Mouse (Mus musculus): ENCODE measurements around the gene Tnfrsf25.

Tnfrsf25 gene

DNA sequence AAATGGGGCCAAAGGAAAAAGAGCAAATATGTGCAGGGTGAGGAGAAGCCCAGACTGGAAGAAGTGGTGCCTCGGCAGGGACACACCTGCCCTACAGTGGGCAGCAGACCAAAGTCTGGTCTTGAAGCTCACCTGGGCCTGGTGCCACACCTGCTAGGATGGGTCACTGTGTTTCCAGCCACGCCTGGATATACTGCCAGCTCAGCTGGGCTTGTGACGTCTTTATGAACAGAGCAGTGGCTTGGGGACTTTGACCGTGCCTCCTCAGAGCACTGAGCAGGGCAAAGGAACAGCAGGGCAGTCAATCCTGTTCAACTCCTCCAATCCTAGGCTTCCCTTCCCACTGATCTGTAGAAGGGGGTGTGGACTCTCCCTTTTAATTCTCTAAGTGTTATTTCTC is 45.0 kb downstream of the Tnfrsf25 start:
- peak overlapping the region; percentile 79; the same call in 1 of the 2 replicates for H3K4me3 ChIP-seq (replicated peaks; ENCODE audit: low read length)
- peaks cover 46% of the 10 kb centered on the region for H3K4me1 ChIP-seq (replicated peaks; ENCODE audit: low read depth, low read length)
- H3K9me3 ChIP-seq (ENCODE audit: low read length), result peaks cover 16% of the 10 kb centered on the region
- H3K27me3 ChIP-seq (ENCODE audit: insufficient read depth, low read length), result peaks cover 56% of the 10 kb centered on the region
- H3K36me3 ChIP-seq (ENCODE audit: insufficient read depth, low read length), result no peaks in the 10 kb centered on the region
- TF ChIP-seq NANOG (IDR thresholded peaks at IDR 0.05; ENCODE audit: borderline replicate concordance, low read length) (no peak), CTCF (conservative IDR thresholded peaks at IDR 0.05; ENCODE audit: low read length) (no peak), POU5F1 (IDR thresholded peaks at IDR 0.05; ENCODE audit: borderline replicate concordance, low read length) (no peak)

DNA sequence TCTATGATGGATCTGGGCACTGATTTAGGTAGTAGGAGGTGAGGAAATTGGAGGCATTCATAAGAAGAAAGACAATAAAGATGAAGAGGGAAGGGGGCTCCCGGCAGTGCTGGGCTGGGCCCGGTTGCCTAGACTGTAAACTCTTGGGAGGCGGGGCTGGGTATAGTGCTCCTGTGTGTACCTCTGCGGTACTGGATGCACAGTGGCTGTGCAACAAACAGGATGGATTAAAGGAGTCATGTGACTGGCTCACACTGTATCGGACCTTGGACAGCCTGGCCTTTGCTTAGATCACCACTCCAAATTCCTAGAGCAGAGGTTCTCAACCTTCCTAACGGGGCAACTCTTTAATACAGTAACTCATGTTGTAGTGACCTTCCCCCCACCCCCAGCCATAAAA is 45.9 kb downstream of the Tnfrsf25 start:
- Histone ChIP-seq H3K4me1 (replicated peaks; ENCODE audit: low read depth, low read length) (peaks cover 51% of the 10 kb centered on the region), H3K36me3 (ENCODE audit: insufficient read depth, low read length) (no peaks in the 10 kb centered on the region), H3K27me3 (ENCODE audit: insufficient read depth, low read length) (peaks cover 53% of the 10 kb centered on the region), H3K9me3 (ENCODE audit: low read length) (peaks cover 16% of the 10 kb centered on the region), H3K4me3 (replicated peaks; ENCODE audit: low read length) (no peak overlapping the region)
- TF ChIP-seq CTCF (conservative IDR thresholded peaks at IDR 0.05; ENCODE audit: low read length) (no peak), NANOG (IDR thresholded peaks at IDR 0.05; ENCODE audit: borderline replicate concordance, low read length) (no peak), POU5F1 (IDR thresholded peaks at IDR 0.05; ENCODE audit: borderline replicate concordance, low read length) (no peak)

DNA sequence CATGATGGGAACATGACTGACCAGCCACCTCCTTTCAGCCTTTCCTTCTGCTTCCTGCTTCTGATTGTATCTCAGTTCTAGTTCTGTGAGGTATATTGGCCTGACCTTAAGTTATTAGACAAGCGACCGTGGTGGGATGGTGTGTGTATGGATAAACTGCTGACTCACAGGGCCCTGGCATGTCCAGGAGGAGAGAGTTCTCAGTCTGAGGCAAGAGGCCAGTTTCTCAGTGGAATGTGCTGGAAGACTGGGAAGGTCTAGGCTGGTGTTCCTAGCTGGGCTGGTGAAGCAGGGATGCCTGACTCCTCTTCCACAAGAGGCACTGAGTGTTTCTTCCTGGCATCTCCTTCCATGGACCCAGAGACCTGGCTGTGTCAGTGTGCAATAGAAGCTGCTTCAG is 47.0 kb downstream of the Tnfrsf25 start:
- no peak for TF ChIP-seq CTCF (conservative IDR thresholded peaks at IDR 0.05; ENCODE audit: low read length)
- no peak for TF ChIP-seq NANOG (IDR thresholded peaks at IDR 0.05; ENCODE audit: borderline replicate concordance, low read length)
- TF ChIP-seq POU5F1 (IDR thresholded peaks at IDR 0.05; ENCODE audit: borderline replicate concordance, low read length), result no peak
- peaks cover 46% of the 10 kb centered on the region for H3K27me3 ChIP-seq (ENCODE audit: insufficient read depth, low read length)
- H3K36me3 ChIP-seq (ENCODE audit: insufficient read depth, low read length), result no peaks in the 10 kb centered on the region
- H3K4me1 ChIP-seq (replicated peaks; ENCODE audit: low read depth, low read length), result peaks cover 51% of the 10 kb centered on the region
- H3K9me3 ChIP-seq (ENCODE audit: low read length), result peaks cover 16% of the 10 kb centered on the region
- no peak overlapping the region for H3K4me3 ChIP-seq (replicated peaks; ENCODE audit: low read length)

DNA sequence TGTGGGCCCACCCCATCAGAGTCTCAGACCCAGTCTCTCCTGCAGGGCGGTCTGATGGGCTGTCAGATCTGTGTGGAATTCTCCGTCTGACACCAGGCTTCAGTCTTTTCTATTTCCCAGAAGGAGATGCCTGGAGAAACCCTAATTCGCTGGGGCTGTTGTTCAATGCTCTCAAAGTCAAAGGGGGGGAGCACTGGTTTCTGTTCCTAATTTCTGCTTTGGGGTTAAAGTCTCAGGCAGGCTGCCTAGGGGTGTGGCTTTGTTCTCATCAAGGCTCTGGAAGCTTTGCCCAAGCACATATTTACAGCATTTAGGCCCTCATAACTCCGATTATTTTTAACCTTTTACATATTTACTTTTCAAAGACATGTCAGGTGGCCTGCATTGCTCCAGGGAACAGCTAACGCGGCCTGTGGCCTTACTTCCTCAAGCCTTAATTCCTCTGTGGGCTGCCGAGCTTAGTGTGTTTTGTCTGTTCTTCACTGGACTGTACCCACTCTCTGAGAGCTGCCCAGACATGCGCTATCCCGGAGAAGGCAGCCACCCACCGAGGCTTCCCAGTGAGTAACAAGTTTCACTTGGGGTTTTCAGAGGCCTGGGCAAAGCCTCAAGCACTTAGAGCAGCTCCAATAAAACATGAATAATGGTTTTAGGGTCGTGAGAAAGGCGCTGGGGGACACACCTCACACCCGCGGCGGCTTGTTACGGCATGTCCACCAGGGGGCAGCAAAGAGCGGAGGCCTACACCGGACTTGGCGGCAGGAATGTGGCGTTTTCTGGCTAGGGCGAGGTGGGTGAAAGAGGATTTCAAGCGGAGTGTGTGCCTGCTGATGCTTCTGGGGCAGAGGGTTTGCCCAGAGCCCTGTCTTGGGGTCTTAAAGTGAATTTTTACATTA is 49.5 kb downstream of the Tnfrsf25 start:
- Histone ChIP-seq H3K36me3 (ENCODE audit: insufficient read depth, low read length) (no peaks in the 10 kb centered on the region), H3K4me3 (replicated peaks; ENCODE audit: low read length) (peak overlapping the region; percentile 45; the same call in 1 of the 2 replicates), H3K27me3 (ENCODE audit: insufficient read depth, low read length) (peaks cover 22% of the 10 kb centered on the region), H3K4me1 (replicated peaks; ENCODE audit: low read depth, low read length) (peaks cover 40% of the 10 kb centered on the region), H3K9me3 (ENCODE audit: low read length) (peaks cover 15% of the 10 kb centered on the region)
- TF ChIP-seq POU5F1 (IDR thresholded peaks at IDR 0.05; ENCODE audit: borderline replicate concordance, low read length) (no peak), CTCF (conservative IDR thresholded peaks at IDR 0.05; ENCODE audit: low read length) (peak; percentile 96), NANOG (IDR thresholded peaks at IDR 0.05; ENCODE audit: borderline replicate concordance, low read length) (no peak)

DNA sequence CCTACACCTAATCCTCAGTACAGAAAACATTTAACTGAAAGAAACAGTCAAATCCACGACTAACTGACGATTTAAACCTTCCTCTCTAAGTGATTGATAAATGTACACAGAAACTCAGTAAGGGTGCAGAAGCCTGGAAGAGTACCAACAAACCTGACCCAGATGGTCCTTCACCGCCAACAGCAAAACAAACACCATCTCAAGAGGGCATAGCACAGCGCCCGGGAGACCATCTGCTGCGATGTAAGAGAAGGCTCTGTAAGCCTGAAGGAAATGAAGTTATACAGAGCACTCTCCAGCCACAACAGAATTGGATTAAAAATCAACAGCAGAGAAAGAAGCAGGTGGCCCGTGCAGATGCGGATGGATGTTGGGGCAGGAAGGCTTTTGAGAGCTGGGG is 52.3 kb downstream of the Tnfrsf25 start:
- Histone ChIP-seq H3K27me3 (ENCODE audit: insufficient read depth, low read length) (0 out of 2 replicates have a peak, but pooled peaks cover under 1% of the 10 kb centered on the region), H3K4me3 (replicated peaks; ENCODE audit: low read length) (no peak overlapping the region), H3K9me3 (ENCODE audit: low read length) (peaks cover 5% of the 10 kb centered on the region; the same call in 1 of the 2 replicates), H3K4me1 (replicated peaks; ENCODE audit: low read depth, low read length) (peaks cover 45% of the 10 kb centered on the region), H3K36me3 (ENCODE audit: insufficient read depth, low read length) (no peaks in the 10 kb centered on the region)
- TF ChIP-seq NANOG (IDR thresholded peaks at IDR 0.05; ENCODE audit: borderline replicate concordance, low read length) (no peak), POU5F1 (IDR thresholded peaks at IDR 0.05; ENCODE audit: borderline replicate concordance, low read length) (no peak), CTCF (conservative IDR thresholded peaks at IDR 0.05; ENCODE audit: low read length) (no peak)

DNA sequence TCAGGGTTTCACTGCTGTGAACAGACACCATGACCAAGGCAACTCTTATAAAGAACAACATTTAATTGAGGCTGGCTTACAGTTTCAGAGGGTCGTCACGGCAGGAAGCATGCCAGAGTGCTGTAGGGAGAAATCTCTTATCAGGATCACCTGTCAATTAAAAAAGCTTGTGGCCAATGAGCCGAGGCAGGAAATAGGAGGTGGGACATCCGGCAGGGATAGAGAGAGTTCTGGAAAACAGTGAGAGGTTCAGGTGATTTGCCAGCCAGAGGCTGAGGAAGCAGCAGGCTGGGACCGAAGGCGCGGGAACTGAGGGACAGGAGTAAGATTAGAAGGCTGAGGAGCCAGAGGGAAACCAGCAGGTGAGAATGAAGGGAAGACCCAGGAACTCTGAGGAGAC is 53.4 kb downstream of the Tnfrsf25 start:
- Histone ChIP-seq H3K4me1 (replicated peaks; ENCODE audit: low read depth, low read length) (peaks cover 45% of the 10 kb centered on the region), H3K36me3 (ENCODE audit: insufficient read depth, low read length) (no peaks in the 10 kb centered on the region), H3K4me3 (replicated peaks; ENCODE audit: low read length) (no peak overlapping the region), H3K9me3 (ENCODE audit: low read length) (peaks cover 6% of the 10 kb centered on the region), H3K27me3 (ENCODE audit: insufficient read depth, low read length) (no peaks in the 10 kb centered on the region)
- TF ChIP-seq NANOG (IDR thresholded peaks at IDR 0.05; ENCODE audit: borderline replicate concordance, low read length) (no peak), CTCF (conservative IDR thresholded peaks at IDR 0.05; ENCODE audit: low read length) (no peak), POU5F1 (IDR thresholded peaks at IDR 0.05; ENCODE audit: borderline replicate concordance, low read length) (no peak)
